Mouse (Mus musculus) liver, adult 2 months (tissue): ENCODE results near the gene Agtrap.

Experiments
- CTCF ChIP-seq: fragments of 200-500 bp; IDR thresholded peaks from 2 replicates; pipeline ENCODE4 v1.5.1; 2011; ENCODE audit warnings: low read depth, low read length, control low read depth
- POLR2A ChIP-seq: fragments of 200-500 bp; IDR thresholded peaks from 2 replicates; pipeline ENCODE4 v1.6.1; 2011; ENCODE audit warnings: low read length, control low read depth; ENCODE audit not compliant: insufficient read depth; ENCODE audit errors: extremely low read depth

GRCm38 (mm10) chr4:148040933-148041610 is 46.8 kb downstream of the Agtrap start:
- TF ChIP-seq POLR2A (no peak), CTCF (no peak)
